Mouse (Mus musculus): ENCODE measurements around the gene Spryd3. TPM values are rescaled to one million over a fixed set of nuclear protein-coding genes. Genes with fewer than 3 reads are reported as not detected.

The Spryd3 gene
- polyA plus RNA-seq, 1 experiment from 2014 or later = 31.7 TPM

DNA sequence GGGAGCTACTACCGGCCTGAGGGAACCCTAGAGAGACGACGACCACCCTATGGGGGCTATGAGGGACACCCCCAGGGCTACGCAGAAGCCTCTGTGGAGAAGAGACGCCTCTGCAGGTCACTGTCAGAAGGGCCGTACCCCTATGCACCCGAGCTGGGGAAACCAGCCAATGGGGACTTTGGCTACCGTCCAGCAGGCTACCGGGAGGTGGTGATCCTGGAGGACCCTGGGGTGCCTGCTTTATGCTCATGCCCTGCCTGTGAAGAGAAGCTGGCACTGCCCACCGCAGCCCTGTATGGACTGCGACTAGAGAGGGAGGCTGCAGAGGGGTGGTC, 24.6 kb downstream of the Spryd3 start:
- ATAC-seq (ENCODE audit: insufficient number of reproducible peaks, low FRiP score, low TSS enrichment, low read depth) = no peak
- Histone ChIP-seq H3K4me3 (replicated peaks) (no peak overlapping the region), H3K27ac (replicated peaks) (no peak overlapping the region), H3K4me1 (peaks cover 42% of the 10 kb centered on the region), H3K27me3 (no peaks in the 10 kb centered on the region), H3K4me2 (replicated peaks) (no peak overlapping the region), H3K36me3 (peaks cover 97% of the 10 kb centered on the region), H3K9me3 (replicated peaks) (no peaks in the 10 kb centered on the region), H3K9ac (no peak overlapping the region)
- 79% methylated on average over 11 of the region's 11 CpGs for WGBS

DNA sequence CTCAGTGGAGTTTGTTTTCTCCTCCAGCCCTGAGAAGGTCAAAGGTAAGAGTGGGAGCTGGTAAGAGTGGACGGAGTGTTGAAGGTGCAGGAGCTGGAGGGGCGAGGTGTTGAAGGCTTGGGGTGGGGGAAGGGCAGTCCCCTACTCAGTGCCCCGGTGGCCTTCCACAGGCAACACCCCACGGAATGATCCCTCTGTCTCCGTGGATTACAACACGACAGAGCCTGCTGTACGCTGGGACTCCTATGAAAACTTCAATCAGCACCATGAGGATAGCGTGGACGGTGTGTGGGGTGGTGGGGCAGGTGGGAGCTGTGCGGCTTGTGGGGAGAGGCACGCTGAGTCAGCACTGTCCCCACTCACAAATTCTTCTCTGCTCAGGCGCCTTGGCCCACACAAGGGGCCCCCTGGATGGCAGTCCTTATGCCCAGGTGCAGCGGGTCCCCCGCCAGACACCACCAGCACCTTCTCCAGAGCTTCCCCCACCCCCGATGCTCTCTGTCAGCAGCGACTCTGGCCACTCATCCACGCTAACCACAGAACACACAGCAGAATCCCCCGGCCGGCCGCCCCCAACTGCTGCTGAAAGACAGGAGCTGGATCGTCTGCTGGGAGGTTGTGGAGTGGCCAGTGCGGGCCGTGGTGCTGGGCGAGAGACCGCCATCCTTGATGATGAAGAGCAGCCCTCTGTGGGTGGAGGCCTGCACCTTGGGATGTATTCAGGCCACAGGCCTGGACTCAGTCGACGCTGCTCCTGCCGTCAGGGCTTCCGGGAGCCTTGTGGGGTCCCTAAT, 25.1 kb downstream of the Spryd3 start:
- H3K27me3 ChIP-seq = no peaks in the 10 kb centered on the region
- WGBS = 81% methylated on average over 29 of the region's 29 CpGs
- H3K4me1 ChIP-seq = peaks cover 43% of the 10 kb centered on the region
- no peak overlapping the region for H3K4me3 ChIP-seq (replicated peaks)
- H3K4me2 ChIP-seq (replicated peaks) = no peak overlapping the region
- no peak overlapping the region for H3K9ac ChIP-seq
- H3K27ac ChIP-seq (replicated peaks) = no peak overlapping the region
- no peaks in the 10 kb centered on the region for H3K9me3 ChIP-seq (replicated peaks)
- no peak for ATAC-seq (ENCODE audit: insufficient number of reproducible peaks, low FRiP score, low TSS enrichment, low read depth)
- peaks cover 96% of the 10 kb centered on the region for H3K36me3 ChIP-seq

DNA sequence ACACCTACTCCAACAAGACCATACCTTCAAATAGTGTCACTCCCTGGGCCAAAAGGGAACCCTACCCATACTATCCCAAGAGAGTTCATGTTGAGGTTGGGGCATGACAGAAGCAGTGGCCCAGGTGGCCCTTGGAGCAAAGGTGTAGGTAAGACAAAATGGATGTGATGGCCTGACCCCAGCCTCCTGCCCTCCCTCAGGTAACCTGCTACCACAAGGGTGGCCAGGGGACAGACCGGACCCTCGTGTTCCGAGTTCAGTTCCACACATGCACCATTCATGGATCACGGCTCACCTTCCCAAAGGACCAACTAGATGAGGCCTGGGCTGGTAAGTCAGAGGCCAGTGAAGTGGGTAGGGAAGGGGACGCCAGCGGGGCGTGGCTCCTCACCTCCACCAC, 25.8 kb downstream of the Spryd3 start:
- 95% methylated on average over 7 of the region's 7 CpGs for WGBS
- Histone ChIP-seq H3K36me3 (peaks cover 94% of the 10 kb centered on the region), H3K4me1 (peaks cover 46% of the 10 kb centered on the region), H3K9ac (no peak overlapping the region), H3K4me2 (replicated peaks) (no peak overlapping the region), H3K27me3 (no peaks in the 10 kb centered on the region), H3K9me3 (replicated peaks) (no peaks in the 10 kb centered on the region), H3K4me3 (replicated peaks) (no peak overlapping the region), H3K27ac (replicated peaks) (no peak overlapping the region)
- no peak for ATAC-seq (ENCODE audit: insufficient number of reproducible peaks, low FRiP score, low TSS enrichment, low read depth)

DNA sequence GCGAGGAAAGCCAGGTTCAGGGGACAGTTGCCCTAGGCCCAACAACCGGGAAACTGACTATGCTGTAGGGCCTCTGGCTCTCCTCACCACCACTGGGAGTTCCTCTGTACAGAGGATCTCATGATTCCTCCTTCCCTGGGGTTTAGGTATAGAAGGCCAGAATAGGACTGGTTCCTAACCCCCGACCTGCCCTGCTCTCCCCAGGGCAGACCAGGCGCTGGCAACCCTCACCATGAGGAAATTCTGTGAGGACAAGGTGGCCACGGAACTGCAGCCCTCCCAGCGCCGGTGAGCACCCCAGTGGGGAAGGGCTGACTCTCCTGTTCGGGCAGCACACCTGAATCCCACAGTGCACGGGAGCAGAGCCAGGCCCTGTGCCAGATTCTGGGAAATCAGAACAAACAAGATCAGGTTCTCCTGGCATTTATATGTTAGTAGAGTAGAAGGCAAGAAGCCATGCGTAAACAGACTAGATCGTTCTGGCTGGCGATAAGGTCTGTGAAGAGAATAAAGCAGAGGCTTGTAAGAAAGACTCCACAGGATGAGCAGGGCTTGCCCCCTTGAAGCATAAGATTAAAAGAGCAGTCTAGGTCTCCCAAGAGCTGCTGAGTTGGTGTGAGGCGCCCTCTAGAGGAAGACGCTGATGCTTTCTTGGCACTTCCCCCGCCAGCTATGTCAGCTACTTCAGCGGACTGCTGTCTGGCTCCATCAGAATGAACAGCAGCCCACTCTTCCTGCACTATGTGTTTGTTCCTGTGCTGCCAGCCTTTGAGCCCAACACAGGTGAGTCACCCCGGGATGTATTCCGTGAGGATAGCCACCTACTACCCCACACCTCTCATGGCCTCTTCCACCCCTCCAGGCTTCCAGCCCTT, 27.1 kb downstream of the Spryd3 start:
- WGBS = 45% methylated on average over 18 of the region's 18 CpGs
- Histone ChIP-seq H3K27ac (replicated peaks) (peak overlapping the region; percentile 31; the same call in 1 of the 2 replicates), H3K4me2 (replicated peaks) (no peak overlapping the region), H3K9me3 (replicated peaks) (no peaks in the 10 kb centered on the region), H3K9ac (0 out of 2 replicates have a peak overlapping the region, but pooled peaks have one; percentile 6), H3K36me3 (peaks cover 81% of the 10 kb centered on the region), H3K27me3 (no peaks in the 10 kb centered on the region), H3K4me3 (replicated peaks) (no peak overlapping the region), H3K4me1 (peaks cover 60% of the 10 kb centered on the region)
- 0 out of 2 replicates have a peak, but pooled peaks have one; percentile 4 for ATAC-seq (ENCODE audit: insufficient number of reproducible peaks, low FRiP score, low TSS enrichment, low read depth)

GRCm38 (mm10) chr15:102107689-102108573, 28.1 kb downstream of the Spryd3 start:
- 43% methylated on average over 13 of the region's 13 CpGs for WGBS
- Histone ChIP-seq H3K9ac (no peak overlapping the region), H3K4me1 (peaks cover 66% of the 10 kb centered on the region), H3K27me3 (no peaks in the 10 kb centered on the region), H3K4me3 (replicated peaks) (no peak overlapping the region), H3K4me2 (replicated peaks) (peak overlapping the region; percentile 41; the same call in 1 of the 2 replicates), H3K27ac (replicated peaks) (peak overlapping the region; percentile 31; the same call in 1 of the 2 replicates), H3K9me3 (replicated peaks) (no peaks in the 10 kb centered on the region), H3K36me3 (peaks cover 72% of the 10 kb centered on the region)
- no peak for ATAC-seq (ENCODE audit: insufficient number of reproducible peaks, low FRiP score, low TSS enrichment, low read depth)

DNA sequence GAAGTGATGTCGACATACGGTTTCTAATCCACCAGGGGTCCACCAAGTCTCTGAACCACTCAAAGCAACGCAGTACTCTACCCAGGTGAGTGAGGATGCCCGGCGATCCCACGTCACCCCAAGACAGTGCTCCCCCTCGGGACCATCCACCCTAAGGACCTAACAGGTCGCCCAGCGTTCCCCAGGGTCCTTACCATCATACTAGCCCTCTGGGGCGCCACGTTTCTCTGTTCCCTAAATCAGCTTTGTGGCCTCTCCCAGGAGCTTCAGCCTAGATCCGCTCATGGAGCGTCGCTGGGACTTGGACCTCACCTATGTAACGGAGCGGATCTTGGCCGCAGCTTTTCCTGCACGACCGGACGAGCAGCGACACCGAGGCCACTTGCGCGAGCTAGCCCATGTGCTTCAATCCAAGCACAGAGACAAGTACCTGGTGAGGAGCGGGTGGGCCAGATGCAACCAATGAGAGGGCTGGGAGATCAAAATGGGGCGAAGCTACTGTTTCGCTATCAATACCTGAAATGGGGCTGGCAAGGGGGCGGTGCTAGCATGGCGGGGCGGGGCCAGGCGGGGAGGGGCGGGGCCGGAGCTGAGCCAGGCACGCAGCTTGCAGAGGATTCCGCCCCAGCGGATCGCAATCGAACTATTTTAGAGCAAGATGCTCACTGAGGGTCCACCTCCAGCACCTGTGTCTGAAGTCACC, 29.1 kb downstream of the Spryd3 start:
- peak overlapping the region; percentile 27 for H3K4me3 ChIP-seq (replicated peaks)
- H3K4me1 ChIP-seq = peaks cover 76% of the 10 kb centered on the region
- ATAC-seq (ENCODE audit: insufficient number of reproducible peaks, low FRiP score, low TSS enrichment, low read depth) = no peak
- H3K9ac ChIP-seq = no peak overlapping the region
- H3K9me3 ChIP-seq (replicated peaks) = no peaks in the 10 kb centered on the region
- H3K27me3 ChIP-seq = no peaks in the 10 kb centered on the region
- peak overlapping the region; percentile 8; the same call in 1 of the 2 replicates for H3K27ac ChIP-seq (replicated peaks)
- H3K36me3 ChIP-seq = peaks cover 62% of the 10 kb centered on the region
- H3K4me2 ChIP-seq (replicated peaks) = peak overlapping the region; percentile 41
- WGBS = 33% methylated on average over 38 of the region's 38 CpGs

DNA sequence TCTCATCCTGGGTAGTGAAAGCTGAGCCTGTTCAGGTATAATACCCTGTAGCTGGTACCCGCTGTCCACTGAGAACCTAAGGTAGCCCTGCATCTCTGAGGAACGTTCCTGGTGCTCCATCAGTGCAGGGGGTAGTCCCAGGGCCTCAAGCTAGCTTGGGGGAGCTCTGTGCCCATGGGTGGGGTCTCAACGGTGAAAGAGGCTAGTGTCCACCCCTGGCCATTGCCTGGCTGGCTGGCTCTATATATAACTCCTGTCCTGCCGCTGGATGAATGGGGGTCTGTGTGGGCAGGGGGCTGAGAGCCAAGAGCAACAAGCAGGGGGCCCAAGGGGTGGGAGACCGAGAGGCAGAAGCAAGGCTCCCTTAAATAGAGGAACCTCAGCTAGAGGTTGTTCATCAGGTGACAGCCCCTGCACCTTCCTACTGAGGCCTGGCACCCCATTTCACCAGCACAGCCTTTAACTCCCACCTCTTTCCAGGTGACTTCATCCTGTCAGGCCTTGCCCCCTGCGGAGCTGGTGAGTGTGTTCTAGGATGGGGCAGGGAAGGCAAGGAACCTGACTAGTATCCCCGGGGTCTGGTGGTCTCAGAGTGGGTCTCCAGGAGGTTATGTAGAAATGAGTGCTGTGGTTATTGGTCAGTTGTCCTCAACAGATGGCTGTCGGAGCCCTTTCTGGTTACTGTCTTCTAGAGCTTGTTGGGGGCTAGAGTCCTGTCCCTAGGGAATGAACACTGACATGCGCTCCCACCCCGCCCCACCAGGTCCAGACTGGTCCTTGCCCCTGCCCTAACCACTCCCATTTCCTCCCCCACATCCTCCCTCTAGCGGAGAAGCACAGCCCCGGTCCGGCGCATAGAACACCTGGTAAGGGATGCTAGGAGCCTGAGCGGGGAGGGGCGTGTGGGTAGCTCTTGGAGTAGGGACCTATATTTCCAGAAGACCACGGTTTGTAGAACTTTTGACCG, 30.0 kb downstream of the Spryd3 start:
- Histone ChIP-seq H3K9ac (0 out of 2 replicates have a peak overlapping the region, but pooled peaks have one; percentile 15), H3K9me3 (replicated peaks) (no peaks in the 10 kb centered on the region), H3K36me3 (peaks cover 53% of the 10 kb centered on the region), H3K4me2 (replicated peaks) (peak overlapping the region; percentile 25), H3K4me1 (peaks cover 85% of the 10 kb centered on the region), H3K27ac (replicated peaks) (peak overlapping the region; percentile 63), H3K27me3 (no peaks in the 10 kb centered on the region), H3K4me3 (replicated peaks) (peak overlapping the region; percentile 27)
- WGBS = 34% methylated on average over 18 of the region's 18 CpGs
- 0 out of 2 replicates have a peak, but pooled peaks have one; percentile 1 for ATAC-seq (ENCODE audit: insufficient number of reproducible peaks, low FRiP score, low TSS enrichment, low read depth)

- Histone ChIP-seq H3K4me2 (replicated peaks) (peak overlapping the region; percentile 25), H3K9me3 (replicated peaks) (no peaks in the 10 kb centered on the region), H3K36me3 (peaks cover 46% of the 10 kb centered on the region), H3K4me1 (peaks cover 90% of the 10 kb centered on the region), H3K9ac (0 out of 2 replicates have a peak overlapping the region, but pooled peaks have one; percentile 15), H3K27me3 (no peaks in the 10 kb centered on the region), H3K27ac (replicated peaks) (peak overlapping the region; percentile 63), H3K4me3 (replicated peaks) (0 out of 2 replicates have a peak overlapping the region, but pooled peaks have one; percentile 3)
- 38% methylated on average over 5 of the region's 5 CpGs for WGBS
- no peak for ATAC-seq (ENCODE audit: insufficient number of reproducible peaks, low FRiP score, low TSS enrichment, low read depth)
These were observed 30.7 kb downstream of the Spryd3 start for GRCm38 (mm10) chr15:102105360-102105759.

- no peaks in the 10 kb centered on the region for H3K9me3 ChIP-seq (replicated peaks)
- 26% methylated on average over 12 of the region's 12 CpGs for WGBS
- H3K36me3 ChIP-seq = peaks cover 33% of the 10 kb centered on the region
- H3K4me3 ChIP-seq (replicated peaks) = peak overlapping the region; percentile 63
- ATAC-seq (ENCODE audit: insufficient number of reproducible peaks, low FRiP score, low TSS enrichment, low read depth) = no peak
- no peaks in the 10 kb centered on the region for H3K27me3 ChIP-seq
- H3K9ac ChIP-seq = no peak overlapping the region
- H3K27ac ChIP-seq (replicated peaks) = peak overlapping the region; percentile 99
- H3K4me2 ChIP-seq (replicated peaks) = peak overlapping the region; percentile 75
- peaks cover 93% of the 10 kb centered on the region for H3K4me1 ChIP-seq
These were observed 32.0 kb downstream of the Spryd3 start for GRCm38 (mm10) chr15:102103947-102104555.
